In genomic region chr11:94469136-94470064, GRCm38 (mm10) we compare ENCODE assay signal across 10 mouse cellular contexts. TPM values are rescaled to one million over a fixed set of nuclear protein-coding genes. Genes with fewer than 3 reads are reported as not detected.
DNase-seq lines count a peak whose midpoint lies in the region; ATAC-seq and TF ChIP-seq lines count a peak whose summit lies in the region.
"Had no signal": no experiment of that assay in that cellular context is flagged by ENCODE, and none has a peak within 500 bp of the region (broad histone marks: within the 10 kb centered on the region; RNA-seq: fewer than 3 reads in every experiment).

No protein-coding gene starts in this region.

- WGBS in forebrain, postnatal 0 days = 12% methylated on average over 9 of the region's 9 CpGs
- 13% methylated on average over 9 of the region's 9 CpGs for WGBS in midbrain, embryonic 10.5 days

- peak overlapping the region; percentile 90 for H3K27ac ChIP-seq in forebrain, postnatal 0 days (ENCODE audit: low read depth, low read length)
- peak overlapping the region; percentile 96 for H3K27ac ChIP-seq in midbrain, embryonic 10.5 days (replicated peaks)
- H3K27ac ChIP-seq: liver, embryonic 14.5 days had no signal

- no peak for TF ChIP-seq CTCF in forebrain, postnatal 0 days (IDR thresholded peaks at IDR 0.05; ENCODE audit: low read depth)

- peaks cover 35% of the 10 kb centered on the region for H3K4me1 ChIP-seq in forebrain, postnatal 0 days (ENCODE audit: insufficient read depth)
- peaks cover 100% of the 10 kb centered on the region for H3K4me1 ChIP-seq in midbrain, embryonic 10.5 days

- H3K36me3 ChIP-seq in forebrain, postnatal 0 days (ENCODE audit: insufficient read depth) = 0 out of 2 replicates have a peak, but pooled peaks cover 3% of the 10 kb centered on the region
- peaks cover 6% of the 10 kb centered on the region for H3K36me3 ChIP-seq in midbrain, embryonic 10.5 days

- intact Hi-C loops in heart, postnatal 14 days (cut with DNase I) = no loop called here

- peak overlapping the region; percentile 15 for H3K9ac ChIP-seq in forebrain, postnatal 0 days
- H3K9ac ChIP-seq: liver, embryonic 14.5 days had no signal

- no peak for ATAC-seq in forebrain, postnatal 0 days

- DNase-seq in heart, postnatal 14 days = peak; percentile 42 to 57
- DNase-seq in heart, adult 8-10 months (ENCODE audit: low spot score) = no peak
- peak; percentile 68 for DNase-seq in NIH3T3 (ENCODE audit: low read depth)
- DNase-seq in forebrain, postnatal 0 days = no peak
- DNase-seq in midbrain, embryonic 10.5 days (ENCODE audit: low spot score) = peak; percentile 39
- no peak for DNase-seq in layer of hippocampus, adult 11-12 months (ENCODE audit: low spot score)
- DNase-seq in thymus, postnatal 36 days = no peak
- no peak for DNase-seq in embryo, embryonic 10.5 days (ENCODE audit: low spot score)

- no peaks in the 10 kb centered on the region for H3K27me3 ChIP-seq in forebrain, postnatal 0 days (ENCODE audit: insufficient read depth, low read length)
- H3K27me3 ChIP-seq in midbrain, embryonic 10.5 days (ENCODE audit: low read depth, poor library complexity, severe bottlenecking) = peaks cover 30% of the 10 kb centered on the region

- no peak overlapping the region for H3K4me3 ChIP-seq in forebrain, postnatal 0 days (ENCODE audit: low read depth, low read length)
- H3K4me3 ChIP-seq in midbrain, embryonic 10.5 days = peak overlapping the region; percentile 96
- H3K4me3 ChIP-seq: erythroblast, embryonic 14.5 days had no signal

- H3K9me3 ChIP-seq in forebrain, postnatal 0 days (ENCODE audit: low read length) = no peaks in the 10 kb centered on the region
- no peaks in the 10 kb centered on the region for H3K9me3 ChIP-seq in midbrain, embryonic 10.5 days (replicated peaks)

- H3K4me2 ChIP-seq in forebrain, postnatal 0 days (ENCODE audit: low read depth) = peak overlapping the region; percentile 33

RNA-seq across cellular contexts. Expression of gene Cacna1g, which starts 4.6 kb away (rescaled TPM):
- 10 to 100 TPM; 27.6 to 28.8 TPM for total RNA-seq in heart, postnatal 14 days (2021)
- 10 to 100 TPM in 3 of 4 experiments, 1 to 10 TPM in 1; 6.7 to 14.6 (median 12.5) TPM for total RNA-seq in heart, adult 8-10 months (2022)
- 47.1 and 62.9 TPM in 2 replicates for total RNA-seq in forebrain, postnatal 0 days (2014; rRNA removed)
- 5.3 and 5.8 TPM in 2 replicates for polyA plus RNA-seq in forebrain, postnatal 0 days (2015; fragmentation: Nextera tagmentation; extraction: Ambion mirVana)
- polyA plus RNA-seq in midbrain, embryonic 10.5 days (2016; fragmentation: Nextera tagmentation; extraction: Ambion mirVana) = 8.1 and 9.1 TPM in 2 replicates

RNA-seq across cellular contexts. Expression of gene Spata20, which starts 16.6 kb away (rescaled TPM):
- 1 to 10 TPM in 1 of 2 experiments, under 1 TPM in 1; 0.54 to 1.1 TPM for total RNA-seq in heart, postnatal 14 days (2021)
- under 1 TPM; 0.09 to 0.63 (median 0.40) TPM for total RNA-seq in heart, adult 8-10 months (2022)
- 0.92 and 3.1 TPM in 2 replicates for total RNA-seq in forebrain, postnatal 0 days (2014; rRNA removed)
- polyA plus RNA-seq in forebrain, postnatal 0 days (2015; fragmentation: Nextera tagmentation; extraction: Ambion mirVana) = 0.99 and 2.3 TPM in 2 replicates
- 0.12 TPM in 1 of 2 replicates, not detected in the other for polyA plus RNA-seq in midbrain, embryonic 10.5 days (2016; fragmentation: Nextera tagmentation; extraction: Ambion mirVana)
- polyA plus RNA-seq: erythroblast, embryonic 14.5 days; liver, embryonic 14.5 days had no signal

RNA-seq across cellular contexts. Expression of gene Epn3, which starts 30.4 kb away (rescaled TPM):
- total RNA-seq in heart, postnatal 14 days (2021) = 10 to 100 TPM; 19.9 to 24.0 TPM
- 10 to 100 TPM; 21.3 to 28.5 (median 25.1) TPM for total RNA-seq in heart, adult 8-10 months (2022)
- total RNA-seq in forebrain, postnatal 0 days (2014; rRNA removed) = 2.0 and 2.5 TPM in 2 replicates
- 0.96 and 1.4 TPM in 2 replicates for polyA plus RNA-seq in forebrain, postnatal 0 days (2015; fragmentation: Nextera tagmentation; extraction: Ambion mirVana)
- polyA plus RNA-seq in midbrain, embryonic 10.5 days (2016; fragmentation: Nextera tagmentation; extraction: Ambion mirVana) = 0.57 and 0.80 TPM in 2 replicates
- polyA plus RNA-seq: erythroblast, embryonic 14.5 days had no signal

RNA-seq across cellular contexts. Expression of gene Mycbpap, which starts 52.1 kb away (rescaled TPM):
- total RNA-seq in heart, postnatal 14 days (2021) = 1 to 10 TPM; 1.4 to 2.1 TPM
- total RNA-seq in heart, adult 8-10 months (2022) = 1 to 10 TPM in 3 of 4 experiments, under 1 TPM in 1; 0.75 to 2.3 (median 1.4) TPM
- 0.77 and 2.1 TPM in 2 replicates for total RNA-seq in forebrain, postnatal 0 days (2014; rRNA removed)
- polyA plus RNA-seq in forebrain, postnatal 0 days (2015; fragmentation: Nextera tagmentation; extraction: Ambion mirVana) = 1.5 and 1.7 TPM in 2 replicates
- polyA plus RNA-seq in midbrain, embryonic 10.5 days (2016; fragmentation: Nextera tagmentation; extraction: Ambion mirVana) = 2.7 and 2.9 TPM in 2 replicates
- polyA plus RNA-seq: erythroblast, embryonic 14.5 days had no signal

Comparison
In these comparisons a context has a peak if more than half of its experiments do, and no peak if none do; other contexts are left out.
1. DNase-seq: peak in heart, postnatal 14 days (2 of 2), NIH3T3 (single experiment) and midbrain, embryonic 10.5 days (single experiment); none in heart, adult 8-10 months (single experiment), forebrain, postnatal 0 days (single experiment), layer of hippocampus, adult 11-12 months (single experiment), thymus, postnatal 36 days (0 of 2) and embryo, embryonic 10.5 days (single experiment).